Mouse (Mus musculus) liver, embryonic 16.5 days (tissue): ENCODE measurements around the gene Lamc3. TPM values are rescaled to one million over a fixed set of nuclear protein-coding genes. Genes with fewer than 3 reads are reported as not detected.

Source experiments
- ATAC-seq: fragments of 200-750 bp; cut with Nextera tagmentation; 2 replicates; pipeline ENCODE4 v1.8.0; 2017; ENCODE audit warnings: low read depth, mild to moderate bottlenecking, moderate number of reproducible peaks, moderate library complexity
- H3K27ac ChIP-seq: fragments of 300-500 bp; sonication (generic); 2 replicates; pipeline ENCODE4 v1.5.1; 2014; ENCODE audit warnings: mild to moderate bottlenecking, low read length
- H3K27me3 ChIP-seq: fragments of 300-500 bp; sonication (generic); 2 replicates; pipeline ENCODE4 v1.6.1; 2014; ENCODE audit warnings: low read depth, low read length, mixed read lengths; ENCODE audit not compliant: control insufficient read depth, insufficient read depth
- H3K36me3 ChIP-seq: fragments of 300-500 bp; sonication (generic); 2 replicates; pipeline ENCODE4 v1.6.1; 2014; ENCODE audit warnings: mild to moderate bottlenecking; ENCODE audit not compliant: control insufficient read depth, insufficient read depth
- H3K4me1 ChIP-seq: fragments of 300-500 bp; sonication (generic); 2 replicates; pipeline ENCODE4 v1.6.1; 2014; ENCODE audit warnings: low read depth, low read length, mixed read lengths; ENCODE audit not compliant: control insufficient read depth
- H3K4me2 ChIP-seq: fragments of 300-500 bp; sonication (generic); 2 replicates; pipeline ENCODE4 v1.6.1; 2014; ENCODE audit warnings: low read depth, low read length, mixed read lengths
- H3K4me3 ChIP-seq: fragments of 300-500 bp; sonication (generic); 2 replicates; pipeline ENCODE4 v1.5.1; 2014; ENCODE audit warnings: low read depth, mild to moderate bottlenecking, low read length
- H3K9ac ChIP-seq: fragments of 300-500 bp; sonication (generic); 2 replicates; pipeline ENCODE4 v1.6.1; 2014; ENCODE audit warnings: low read depth, low read length
- H3K9me3 ChIP-seq: fragments of 300-500 bp; sonication (generic); replicated peaks from 2 replicates; pipeline ENCODE4 v1.6.1; 2016; ENCODE audit warnings: low read length; ENCODE audit not compliant: control insufficient read depth
- WGBS: fragments of 180-500 bp; shearing (Covaris S2); extraction: QIAGEN DNeasy Blood & Tissue Kit; methylation state at CpG from one replicate; pipeline ENCODE4 v1.1.7; 2014; ENCODE audit not compliant: insufficient replicate concordance; 5-methylcytosine and 5-hydroxymethylcytosine counted together
- polyA plus RNA-seq: library from polyadenylated mRNA; unstranded; fragments of >200 nt; fragmentation: Nextera tagmentation; extraction: Ambion mirVana; gene quantifications from 2 replicates; pipeline ENCODE4 v1.2.1, GENCODE M21; 2015

Gene Lamc3
- polyA plus RNA-seq, 1 experiment from 2014 or later, result 0.15 TPM

GRCm38 (mm10) chr2:31855991-31856390 is 31.1 kb upstream of the Lamc3 start:
- H3K4me3 ChIP-seq, result no peak overlapping the region
- no peaks in the 10 kb centered on the region for H3K27me3 ChIP-seq
- H3K4me2 ChIP-seq, result no peak overlapping the region
- peak; percentile 66 for ATAC-seq
- no peaks in the 10 kb centered on the region for H3K9me3 ChIP-seq
- H3K9ac ChIP-seq, result no peak overlapping the region
- H3K4me1 ChIP-seq, result peaks cover 14% of the 10 kb centered on the region
- WGBS, result 42% methylated on average over 8 of the region's 8 CpGs
- H3K36me3 ChIP-seq, result no peaks in the 10 kb centered on the region
- peak overlapping the region; percentile 33; the same call in 1 of the 2 replicates for H3K27ac ChIP-seq

DNA sequence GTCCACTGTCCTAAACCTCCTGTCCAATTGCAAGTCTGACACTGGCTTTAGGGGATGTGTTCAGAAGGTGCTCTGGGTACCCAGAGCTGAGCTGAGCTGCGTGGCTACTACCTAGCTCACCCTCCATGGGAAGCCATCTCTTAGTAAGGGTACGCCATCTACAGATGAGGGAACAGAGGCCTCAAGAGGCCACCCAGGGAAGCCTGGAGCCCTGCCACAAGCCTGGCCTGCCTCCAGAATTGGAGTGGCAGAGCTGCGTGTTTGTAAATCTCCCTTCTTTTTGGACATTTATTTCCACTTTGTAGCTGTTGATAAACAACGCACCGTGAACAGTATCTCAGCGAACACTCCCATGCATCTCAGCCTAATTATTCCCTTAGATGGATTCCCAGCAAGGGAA is 29.9 kb upstream of the Lamc3 start:
- WGBS, result 65% methylated on average over 6 of the region's 6 CpGs
- ATAC-seq, result no peak
- Histone ChIP-seq H3K9me3 (no peaks in the 10 kb centered on the region), H3K9ac (no peak overlapping the region), H3K27me3 (no peaks in the 10 kb centered on the region), H3K36me3 (no peaks in the 10 kb centered on the region), H3K4me3 (no peak overlapping the region), H3K4me2 (no peak overlapping the region), H3K4me1 (peaks cover 7% of the 10 kb centered on the region), H3K27ac (no peak overlapping the region)

DNA sequence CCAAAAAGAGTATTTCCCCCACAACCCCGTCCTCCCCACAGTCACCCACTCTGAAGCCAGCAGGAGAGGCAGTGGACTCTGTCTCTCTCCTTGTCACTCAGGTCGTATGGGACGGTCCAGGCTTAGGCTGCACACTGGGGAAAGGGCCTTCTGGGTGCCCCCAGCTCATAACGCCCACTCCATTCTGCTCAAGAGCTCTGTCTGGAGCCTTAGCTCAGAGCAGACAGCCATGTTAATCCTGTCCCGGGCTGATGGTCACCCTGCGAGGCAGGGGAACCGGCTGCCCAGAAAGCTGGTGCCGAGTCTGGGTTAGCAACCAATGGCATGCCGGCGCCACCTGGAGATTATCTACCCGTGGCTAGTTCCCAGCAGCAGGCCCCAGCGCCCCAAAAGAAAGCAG is 28.6 kb upstream of the Lamc3 start:
- Histone ChIP-seq H3K27me3 (no peaks in the 10 kb centered on the region), H3K9me3 (no peaks in the 10 kb centered on the region), H3K27ac (no peak overlapping the region), H3K4me2 (no peak overlapping the region), H3K4me3 (no peak overlapping the region), H3K4me1 (peaks cover 7% of the 10 kb centered on the region), H3K9ac (no peak overlapping the region), H3K36me3 (no peaks in the 10 kb centered on the region)
- ATAC-seq, result no peak
- 38% methylated on average over 12 of the region's 12 CpGs for WGBS

DNA sequence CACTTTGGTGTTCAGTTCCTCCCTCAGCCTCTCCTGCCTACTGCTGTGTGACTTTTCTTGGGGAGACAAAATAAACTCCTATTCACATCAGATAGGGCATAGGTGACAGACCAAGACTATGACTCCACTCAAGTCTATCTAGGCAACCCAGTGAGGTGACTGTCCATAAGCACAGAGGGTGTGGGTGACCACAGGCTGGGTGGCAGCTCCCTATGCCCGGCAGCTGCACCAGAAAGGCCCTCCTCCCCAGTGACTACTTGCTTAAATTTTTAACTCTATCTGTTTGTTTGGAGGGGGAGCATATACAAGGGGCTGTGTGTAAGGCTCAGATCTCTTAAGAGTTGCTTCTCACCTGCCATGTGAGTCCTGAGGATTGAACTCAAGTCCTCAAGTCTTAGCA is 24.2 kb upstream of the Lamc3 start:
- Histone ChIP-seq H3K9ac (no peak overlapping the region), H3K27me3 (no peaks in the 10 kb centered on the region), H3K27ac (no peak overlapping the region), H3K9me3 (no peaks in the 10 kb centered on the region), H3K4me1 (no peaks in the 10 kb centered on the region), H3K4me2 (no peak overlapping the region), H3K4me3 (no peak overlapping the region), H3K36me3 (no peaks in the 10 kb centered on the region)
- 59% methylated on average over 1 of the region's 1 CpGs for WGBS
- ATAC-seq, result no peak

DNA sequence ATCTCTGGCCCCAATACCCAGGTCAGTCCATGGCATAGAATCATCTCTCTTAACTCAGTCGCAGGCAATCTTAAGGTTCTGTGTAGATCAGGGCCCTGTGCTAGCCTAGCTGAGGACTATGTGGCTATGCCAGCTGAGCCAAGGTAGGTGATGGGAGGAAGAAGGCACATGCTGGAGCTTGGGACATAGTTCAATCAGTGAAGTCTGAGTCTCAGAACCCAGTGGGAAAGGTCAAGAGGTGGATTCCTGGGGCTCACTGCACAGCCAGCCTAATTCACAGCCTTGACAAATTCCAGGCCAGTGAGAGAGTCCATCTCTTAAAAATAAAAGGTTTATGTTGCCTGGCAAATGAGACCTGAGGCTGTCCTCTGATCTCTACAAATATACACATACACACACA is 23.3 kb upstream of the Lamc3 start:
- Histone ChIP-seq H3K4me2 (no peak overlapping the region), H3K27ac (no peak overlapping the region), H3K9me3 (no peaks in the 10 kb centered on the region), H3K27me3 (no peaks in the 10 kb centered on the region), H3K4me1 (no peaks in the 10 kb centered on the region), H3K36me3 (no peaks in the 10 kb centered on the region), H3K9ac (no peak overlapping the region), H3K4me3 (no peak overlapping the region)
- 47% methylated on average over 1 of the region's 1 CpGs for WGBS
- ATAC-seq, result no peak

GRCm38 (mm10) chr2:31864891-31865290 is 22.2 kb upstream of the Lamc3 start:
- Histone ChIP-seq H3K36me3 (no peaks in the 10 kb centered on the region), H3K27ac (no peak overlapping the region), H3K4me2 (no peak overlapping the region), H3K4me1 (no peaks in the 10 kb centered on the region), H3K9me3 (no peaks in the 10 kb centered on the region), H3K4me3 (no peak overlapping the region), H3K27me3 (no peaks in the 10 kb centered on the region), H3K9ac (no peak overlapping the region)
- peak; percentile 28; the same call in 1 of the 2 replicates for ATAC-seq
- WGBS, result 69% methylated on average over 9 of the region's 9 CpGs

DNA sequence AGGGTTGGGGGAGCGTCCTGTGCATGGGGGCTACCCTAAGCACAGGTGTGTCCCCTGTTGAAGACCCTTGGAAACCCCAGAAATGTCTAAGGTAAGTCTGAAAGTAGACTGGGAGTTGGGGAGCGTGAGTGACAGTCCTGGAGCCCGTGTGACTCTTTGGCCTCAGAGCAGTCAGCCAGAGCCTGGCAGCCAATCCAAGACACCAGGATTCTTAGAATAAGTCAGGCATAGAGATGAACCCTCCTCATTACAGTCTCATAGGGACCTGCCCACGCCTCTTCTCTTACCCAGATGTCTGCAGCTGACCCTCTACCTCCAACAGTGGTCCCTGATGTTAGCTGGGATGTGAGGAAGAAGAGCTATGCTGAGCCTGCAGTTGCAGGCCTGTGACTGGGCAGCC is 21.8 kb upstream of the Lamc3 start:
- no peak overlapping the region for H3K9ac ChIP-seq
- 42% methylated on average over 4 of the region's 4 CpGs for WGBS
- H3K9me3 ChIP-seq, result no peaks in the 10 kb centered on the region
- H3K27me3 ChIP-seq, result no peaks in the 10 kb centered on the region
- no peak overlapping the region for H3K27ac ChIP-seq
- H3K4me1 ChIP-seq, result no peaks in the 10 kb centered on the region
- no peak overlapping the region for H3K4me3 ChIP-seq
- no peak for ATAC-seq
- no peak overlapping the region for H3K4me2 ChIP-seq
- H3K36me3 ChIP-seq, result no peaks in the 10 kb centered on the region

GRCm38 (mm10) chr2:31865794-31866193 is 21.3 kb upstream of the Lamc3 start:
- Histone ChIP-seq H3K4me1 (no peaks in the 10 kb centered on the region), H3K27me3 (no peaks in the 10 kb centered on the region), H3K4me3 (no peak overlapping the region), H3K27ac (no peak overlapping the region), H3K4me2 (no peak overlapping the region), H3K9ac (no peak overlapping the region), H3K36me3 (no peaks in the 10 kb centered on the region), H3K9me3 (no peaks in the 10 kb centered on the region)
- WGBS, result 56% methylated on average over 2 of the region's 2 CpGs
- ATAC-seq, result no peak

DNA sequence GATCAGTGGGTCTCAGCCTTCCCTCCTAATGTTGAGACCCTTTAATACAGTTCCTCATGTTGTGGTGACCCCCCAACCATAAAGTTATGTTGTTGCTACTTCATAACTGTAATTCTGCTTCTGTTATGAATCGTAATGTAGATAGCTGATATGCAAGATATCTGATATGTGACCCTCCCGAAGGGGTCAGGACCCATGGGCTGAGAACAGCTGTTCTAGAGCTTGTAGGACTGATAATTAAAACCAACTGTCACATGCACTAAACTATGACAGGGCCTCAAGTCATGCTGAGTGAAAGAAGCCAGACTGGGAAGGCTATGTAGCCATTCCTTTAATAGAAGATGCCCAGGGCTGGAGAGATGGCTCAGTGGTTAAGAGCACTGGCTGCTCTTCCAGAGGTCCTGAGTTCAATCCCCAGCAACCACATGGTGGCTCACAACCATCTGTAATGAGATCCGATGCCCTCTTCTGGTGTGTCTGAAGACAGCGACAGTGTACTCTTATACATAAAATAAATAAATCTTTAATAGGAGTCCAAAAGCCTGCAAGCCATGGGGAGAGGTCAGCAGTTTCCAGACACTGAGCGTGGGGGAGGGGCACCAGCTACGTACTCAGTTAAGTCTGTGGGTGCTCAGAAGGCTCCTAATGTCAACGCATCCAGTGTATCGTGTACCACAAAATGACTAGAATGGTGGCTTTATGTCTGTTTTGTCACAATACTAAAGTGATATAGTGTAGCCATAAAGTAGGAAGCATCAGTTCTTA is 19.1 kb upstream of the Lamc3 start:
- WGBS, result 58% methylated on average over 8 of the region's 8 CpGs
- H3K4me1 ChIP-seq, result no peaks in the 10 kb centered on the region
- no peak overlapping the region for H3K27ac ChIP-seq
- no peak overlapping the region for H3K9ac ChIP-seq
- H3K4me3 ChIP-seq, result no peak overlapping the region
- no peaks in the 10 kb centered on the region for H3K36me3 ChIP-seq
- H3K4me2 ChIP-seq, result no peak overlapping the region
- H3K9me3 ChIP-seq, result no peaks in the 10 kb centered on the region; the same call in 1 of the 2 replicates
- no peak for ATAC-seq
- no peaks in the 10 kb centered on the region for H3K27me3 ChIP-seq
